Mouse (Mus musculus) embryonic facial prominence, embryonic 14.5 days (tissue): ENCODE data around the gene Abca7. TPM values are rescaled to one million over a fixed set of nuclear protein-coding genes. Genes with fewer than 3 reads are reported as not detected.

ENCODE experiments used
- ATAC-seq: fragments of 200-750 bp; cut with Nextera tagmentation; 2 replicates; pipeline ENCODE4 v1.8.0; 2017; ENCODE audit warnings: low read depth, moderate number of reproducible peaks, moderate TSS enrichment
- DNase-seq: peaks from one replicate; pipeline ENCODE4 v3.0.0-alpha.2; 2015; ENCODE audit warnings: low spot score
- H3K27ac ChIP-seq: fragments of 300-500 bp; sonication (generic); replicated peaks from 2 replicates; pipeline ENCODE4 v1.5.1; 2014; ENCODE audit warnings: low read depth, mild to moderate bottlenecking, low read length, moderate library complexity
- H3K27me3 ChIP-seq: fragments of 300-500 bp; sonication (generic); replicated peaks from 2 replicates; pipeline ENCODE4 v1.6.1; 2014; ENCODE audit warnings: low read length; ENCODE audit not compliant: control insufficient read depth, insufficient read depth
- H3K36me3 ChIP-seq: fragments of 300-500 bp; sonication (generic); 2 replicates; pipeline ENCODE4 v1.6.1; 2014; ENCODE audit warnings: low read length, mixed read lengths; ENCODE audit not compliant: control insufficient read depth, insufficient read depth
- H3K4me1 ChIP-seq: fragments of 300-500 bp; sonication (generic); 2 replicates; pipeline ENCODE4 v1.6.1; 2014; ENCODE audit warnings: antibody characterized with exemption, low read length; ENCODE audit not compliant: control insufficient read depth, insufficient read depth
- H3K4me2 ChIP-seq: fragments of 300-500 bp; sonication (generic); 2 replicates; pipeline ENCODE4 v1.6.1; 2014; ENCODE audit warnings: low read depth, mild to moderate bottlenecking, low read length, moderate library complexity, mixed read lengths
- H3K4me3 ChIP-seq: fragments of 300-500 bp; sonication (generic); 2 replicates; pipeline ENCODE4 v1.5.1; 2014; ENCODE audit warnings: low read depth, mild to moderate bottlenecking, low read length
- H3K9ac ChIP-seq: fragments of 300-500 bp; sonication (generic); 2 replicates; pipeline ENCODE4 v1.6.1; 2014; ENCODE audit warnings: low read depth, mild to moderate bottlenecking, low read length, moderate library complexity, mixed read lengths
- H3K9me3 ChIP-seq: fragments of 300-500 bp; sonication (generic); 2 replicates; pipeline ENCODE4 v1.6.1; 2016; ENCODE audit warnings: low read length; ENCODE audit not compliant: control insufficient read depth
- WGBS: fragments of 180-500 bp; shearing (Covaris S2); extraction: QIAGEN DNeasy Blood & Tissue Kit; methylation state at CpG from one replicate; pipeline ENCODE4 v1.1.7; 2014; 5-methylcytosine and 5-hydroxymethylcytosine counted together
- polyA plus RNA-seq: library from polyadenylated mRNA; unstranded; fragments of >200 nt; fragmentation: Nextera tagmentation; extraction: Ambion mirVana; gene quantifications from 2 replicates; pipeline ENCODE4 v1.2.1, GENCODE M21; 2014

The Abca7 gene
- polyA plus RNA-seq, 1 experiment from 2014 or later = 2.5 TPM

GRCm38 (mm10) chr10:79994397-79995115, 1.7 kb upstream of the Abca7 start:
- no peaks in the 10 kb centered on the region for H3K27me3 ChIP-seq
- 91% methylated on average over 16 of the region's 16 CpGs for WGBS
- no peak overlapping the region for H3K4me3 ChIP-seq
- DNase-seq (no peak), ATAC-seq (no peak)
- peaks cover 48% of the 10 kb centered on the region for H3K36me3 ChIP-seq
- H3K9me3 ChIP-seq = 0 out of 2 replicates have a peak, but pooled peaks cover 5% of the 10 kb centered on the region
- peaks cover 11% of the 10 kb centered on the region; the same call in 1 of the 2 replicates for H3K4me1 ChIP-seq
- no peak overlapping the region for H3K9ac ChIP-seq
- H3K4me2 ChIP-seq = no peak overlapping the region
- no peak overlapping the region for H3K27ac ChIP-seq

- Histone ChIP-seq H3K27ac (no peak overlapping the region), H3K36me3 (peaks cover 48% of the 10 kb centered on the region), H3K4me3 (no peak overlapping the region), H3K27me3 (no peaks in the 10 kb centered on the region), H3K9me3 (0 out of 2 replicates have a peak, but pooled peaks cover 5% of the 10 kb centered on the region), H3K4me2 (no peak overlapping the region), H3K4me1 (0 out of 2 replicates have a peak, but pooled peaks cover 6% of the 10 kb centered on the region), H3K9ac (no peak overlapping the region)
- DNase-seq (no peak), ATAC-seq (no peak; the same call in 1 of the 2 replicates)
- WGBS = 86% methylated on average over 1 of the region's 1 CpGs
These were observed 658 bp upstream of the Abca7 start for GRCm38 (mm10) chr10:79995636-79996035.

GRCm38 (mm10) chr10:79997034-79997760, 903 bp downstream of the Abca7 start:
- H3K36me3 ChIP-seq = peaks cover 33% of the 10 kb centered on the region
- peak overlapping the region; percentile 92 for H3K4me2 ChIP-seq
- peak overlapping the region; percentile 44 for H3K27ac ChIP-seq
- peak overlapping the region; percentile 51 for H3K4me3 ChIP-seq
- peaks cover 1% of the 10 kb centered on the region; the same call in 1 of the 2 replicates for H3K27me3 ChIP-seq
- ATAC-seq = peak; percentile 64
- DNase-seq = peak; percentile 90
- peak overlapping the region; percentile 63 for H3K9ac ChIP-seq
- no peaks in the 10 kb centered on the region for H3K9me3 ChIP-seq
- under 1% methylated on average over 35 of the region's 35 CpGs for WGBS
- 0 out of 2 replicates have a peak, but pooled peaks cover 6% of the 10 kb centered on the region for H3K4me1 ChIP-seq

DNA sequence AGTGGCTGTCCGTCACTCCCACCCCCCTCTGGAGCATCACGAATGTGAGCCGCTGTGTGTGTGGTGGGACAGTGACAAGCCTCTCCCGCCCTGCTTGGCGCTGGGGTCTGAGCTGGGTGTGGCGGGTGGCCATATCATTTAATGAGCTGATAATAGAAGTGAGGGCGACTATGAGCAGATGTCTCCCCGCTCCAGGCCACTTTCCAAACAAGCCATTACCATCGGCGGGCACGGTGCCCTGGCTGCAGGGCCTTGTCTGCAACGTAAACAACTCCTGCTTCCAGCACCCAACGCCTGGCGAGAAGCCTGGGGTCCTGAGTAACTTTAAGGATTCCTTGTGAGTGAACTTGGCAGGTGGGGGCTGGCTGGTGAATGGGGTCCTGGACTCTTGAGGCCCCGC, 1.5 kb downstream of the Abca7 start:
- Histone ChIP-seq H3K36me3 (peaks cover 27% of the 10 kb centered on the region), H3K4me3 (peak overlapping the region; percentile 51), H3K4me2 (peak overlapping the region; percentile 92), H3K27me3 (peaks cover 7% of the 10 kb centered on the region), H3K4me1 (peaks cover 11% of the 10 kb centered on the region; the same call in 1 of the 2 replicates), H3K9ac (no peak overlapping the region), H3K9me3 (no peaks in the 10 kb centered on the region), H3K27ac (no peak overlapping the region)
- no peak for DNase-seq
- 6% methylated on average over 14 of the region's 15 CpGs for WGBS
- ATAC-seq = no peak

DNA sequence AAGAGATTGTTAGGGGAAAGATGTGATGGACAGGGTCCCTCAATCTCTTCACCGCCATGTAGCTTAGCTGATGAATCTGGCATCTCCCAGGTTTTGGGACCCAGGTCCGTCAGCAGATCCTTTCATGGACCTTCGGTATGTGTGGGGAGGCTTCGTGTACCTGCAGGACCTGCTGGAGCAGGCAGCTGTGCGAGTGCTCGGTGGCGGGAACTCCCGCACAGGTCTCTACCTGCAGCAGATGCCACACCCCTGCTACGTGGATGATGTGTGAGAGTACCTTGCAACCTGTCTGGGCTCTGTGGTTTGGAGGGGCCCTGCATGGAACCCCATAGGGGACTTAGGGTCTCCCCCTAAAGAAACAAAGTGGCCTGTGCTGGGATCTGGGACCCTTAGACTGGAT, 5.7 kb downstream of the Abca7 start:
- Histone ChIP-seq H3K4me3 (no peak overlapping the region), H3K27ac (no peak overlapping the region), H3K4me1 (peaks cover 22% of the 10 kb centered on the region; the same call in 1 of the 2 replicates), H3K9ac (no peak overlapping the region), H3K4me2 (no peak overlapping the region), H3K36me3 (no peaks in the 10 kb centered on the region), H3K27me3 (peaks cover 10% of the 10 kb centered on the region), H3K9me3 (no peaks in the 10 kb centered on the region)
- DNase-seq (peak; percentile 70), ATAC-seq (no peak; the same call in 1 of the 2 replicates)
- WGBS = 83% methylated on average over 7 of the region's 9 CpGs

GRCm38 (mm10) chr10:80002829-80003228, 6.5 kb downstream of the Abca7 start:
- Histone ChIP-seq H3K4me2 (no peak overlapping the region), H3K4me3 (no peak overlapping the region), H3K36me3 (no peaks in the 10 kb centered on the region), H3K9ac (no peak overlapping the region; the same call in none of the 2 replicates), H3K27ac (0 out of 2 replicates have a peak overlapping the region, but pooled peaks have one; percentile 4), H3K9me3 (no peaks in the 10 kb centered on the region), H3K4me1 (peaks cover 17% of the 10 kb centered on the region; the same call in 1 of the 2 replicates), H3K27me3 (peaks cover 10% of the 10 kb centered on the region)
- 20% methylated on average over 21 of the region's 21 CpGs for WGBS
- ATAC-seq = no peak
- no peak for DNase-seq

GRCm38 (mm10) chr10:80003374-80004232, 7.3 kb downstream of the Abca7 start:
- no peak overlapping the region for H3K4me2 ChIP-seq
- WGBS = 50% methylated on average over 9 of the region's 9 CpGs
- H3K4me1 ChIP-seq = peaks cover 16% of the 10 kb centered on the region; the same call in 1 of the 2 replicates
- no peaks in the 10 kb centered on the region for H3K9me3 ChIP-seq
- ATAC-seq (no peak), DNase-seq (no peak)
- H3K4me3 ChIP-seq = no peak overlapping the region
- no peaks in the 10 kb centered on the region for H3K36me3 ChIP-seq
- H3K27ac ChIP-seq = 0 out of 2 replicates have a peak overlapping the region, but pooled peaks have one; percentile 4
- peaks cover 10% of the 10 kb centered on the region for H3K27me3 ChIP-seq
- no peak overlapping the region; the same call in 1 of the 2 replicates for H3K9ac ChIP-seq

- no peaks in the 10 kb centered on the region for H3K9me3 ChIP-seq
- no peak for DNase-seq
- H3K36me3 ChIP-seq = no peaks in the 10 kb centered on the region
- 87% methylated on average over 8 of the region's 8 CpGs for WGBS
- no peak overlapping the region for H3K9ac ChIP-seq
- H3K4me1 ChIP-seq = peaks cover 16% of the 10 kb centered on the region; the same call in 1 of the 2 replicates
- peaks cover 10% of the 10 kb centered on the region for H3K27me3 ChIP-seq
- no peak for ATAC-seq
- H3K4me3 ChIP-seq = no peak overlapping the region
- H3K27ac ChIP-seq = no peak overlapping the region
- no peak overlapping the region for H3K4me2 ChIP-seq
These were observed 8.0 kb downstream of the Abca7 start for GRCm38 (mm10) chr10:80004233-80004705.
